Mouse (Mus musculus) layer of hippocampus, postnatal 14 days (tissue): Measurements from ENCODE around the gene Mapkap1. TPM values are rescaled to one million over a fixed set of nuclear protein-coding genes. Genes with fewer than 3 reads are reported as not detected.

Source experiments
- DNase-seq, 2 experiments: peaks; one replicate each; pipeline ENCODE4 v3.0.0; 2021 to 2022; ENCODE audit warnings: low spot score in 2 of 2, mixed read lengths in 1 of 2
- long read RNA-seq, 2 experiments: library from polyadenylated mRNA; stranded (forward); transcript quantifications; one replicate each; pipeline ENCODE4 v2.0.0; 2021
- total RNA-seq, 2 experiments: library from RNA; stranded (reverse); gene quantifications; 2 replicates each; pipeline ENCODE4 v1.2.3; 2021

The Mapkap1 gene
- 10 to 100 TPM; 65.2 to 76.9 TPM for total RNA-seq
- long read RNA-seq, experiment 1, transcript Mapkap1-204 (11 exons, 1,630 nt) = minor isoform, 5 of 89 reads
- long read RNA-seq, experiment 1, transcript Mapkap1-209 (12 exons, 3,111 nt) = major isoform, 28 of 89 reads
- long read RNA-seq, experiment 1, partial matches to known transcripts = 1 of 89 reads
- long read RNA-seq, experiment 1, other reads (novel, unspliced or antisense) = 55 of 89 reads
- long read RNA-seq, experiment 2, transcript Mapkap1-209 (12 exons, 3,111 nt) = major isoform, 42 of 103 reads
- long read RNA-seq, experiment 2, partial matches to known transcripts = 2 of 103 reads
- long read RNA-seq, experiment 2, other reads (novel, unspliced or antisense) = 56 of 103 reads

DNA sequence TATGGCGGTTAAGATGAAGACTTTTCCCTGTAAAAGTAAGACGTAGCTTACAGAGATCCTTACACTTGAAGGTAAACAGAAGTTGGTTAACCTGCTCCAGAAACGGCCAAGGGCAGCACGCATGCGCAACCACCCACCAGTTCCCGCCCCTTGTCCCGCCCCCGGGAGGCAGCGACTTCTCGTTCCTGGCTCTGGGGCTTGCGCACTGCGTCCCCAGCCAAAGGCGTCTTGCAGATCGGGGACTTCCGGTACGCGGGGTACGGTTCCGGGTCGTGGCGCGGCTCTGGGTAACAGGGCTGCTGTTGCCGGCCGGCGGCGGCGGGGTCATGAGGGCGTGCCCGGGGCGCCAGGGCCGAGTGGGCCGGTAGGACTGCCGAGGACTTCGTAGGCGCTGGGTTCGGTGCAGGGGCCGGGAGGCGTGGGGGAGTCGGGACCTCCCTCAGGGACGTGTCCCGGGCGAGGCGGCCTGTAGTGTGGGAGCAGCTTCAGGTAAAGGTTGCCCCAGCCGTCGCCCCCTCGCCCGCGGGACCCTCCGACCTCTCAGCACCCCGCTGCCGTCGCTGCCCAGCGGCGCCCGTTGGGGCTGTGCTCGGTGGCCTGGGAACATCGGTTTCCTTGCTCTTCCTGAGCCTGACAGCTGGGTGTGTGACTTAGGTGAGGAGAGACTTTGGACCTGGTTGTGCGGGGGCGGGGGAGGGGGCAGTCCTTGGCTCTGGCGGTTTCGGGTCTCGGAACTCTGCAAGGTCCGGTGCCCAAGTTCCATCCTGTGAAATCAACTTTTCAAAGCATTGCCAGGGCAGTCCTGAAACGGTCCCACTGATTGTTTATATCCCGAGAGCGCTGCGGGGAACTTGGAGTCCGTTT is at the start of gene Mapkap1:
Mapkap1 (plus strand) TSS at position 171 of the 864 bp plus-strand sequence.
- DNase-seq = peak; percentile 90 to 97

DNA sequence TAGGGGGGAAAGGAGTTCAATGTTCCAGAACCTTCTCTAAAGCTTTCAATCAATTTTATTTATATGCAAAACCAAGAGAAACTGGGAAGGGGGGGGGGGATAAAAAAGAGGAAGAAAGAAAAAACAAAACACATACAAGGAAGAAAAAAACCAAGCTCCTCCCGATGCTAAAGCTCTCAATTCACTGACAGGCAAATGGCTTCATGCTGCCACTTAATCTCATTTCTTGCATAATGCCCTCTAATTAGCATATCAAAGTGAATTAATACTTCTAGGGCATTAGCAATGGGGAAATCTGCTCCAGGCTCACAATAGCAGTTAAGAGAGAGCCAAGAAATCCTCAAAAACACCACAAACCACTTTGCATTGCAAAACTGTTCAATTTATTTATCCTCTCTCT is 42.9 kb upstream of the Mapkap1 start:
- DNase-seq = no peak

DNA sequence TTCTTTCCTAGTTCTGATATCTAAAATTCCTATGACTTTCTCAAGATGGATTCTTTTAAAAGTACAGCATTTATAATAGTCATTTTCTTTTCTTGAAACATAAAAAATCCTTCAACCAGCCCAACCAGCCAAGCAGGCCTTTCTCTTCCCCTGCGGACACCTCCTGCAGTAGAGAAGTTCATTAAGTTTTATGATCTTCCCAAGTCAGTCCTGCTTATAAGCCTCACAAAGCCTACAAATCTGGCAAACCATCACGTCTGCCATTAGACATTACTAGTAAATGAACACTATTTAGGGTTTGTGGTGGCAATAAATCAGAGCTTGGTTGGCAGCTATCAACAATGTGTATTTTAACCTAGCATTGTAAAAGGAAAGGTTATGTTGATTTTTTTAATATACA is 39.5 kb upstream of the Mapkap1 start:
- no peak for DNase-seq

DNA sequence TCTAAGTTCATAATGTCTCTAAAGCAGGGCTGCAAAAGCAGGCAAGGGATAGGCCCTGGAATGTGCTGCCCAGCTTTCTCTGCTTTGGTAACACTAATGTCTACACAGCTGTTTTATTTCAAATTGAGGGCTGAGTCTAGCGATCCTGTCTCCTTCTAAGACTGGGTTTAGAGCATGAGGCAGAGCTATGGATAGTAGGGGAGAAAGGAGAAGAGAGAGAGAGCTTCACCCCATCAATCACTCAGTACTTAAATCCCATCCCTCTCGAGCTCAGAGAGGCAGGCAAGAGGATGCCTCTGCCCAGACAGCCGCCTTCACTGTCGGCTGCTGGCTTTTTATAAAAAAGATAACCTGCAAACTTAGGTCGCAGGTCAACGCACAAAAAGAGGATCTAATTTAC is 38.2 kb upstream of the Mapkap1 start:
- DNase-seq = no peak

DNA sequence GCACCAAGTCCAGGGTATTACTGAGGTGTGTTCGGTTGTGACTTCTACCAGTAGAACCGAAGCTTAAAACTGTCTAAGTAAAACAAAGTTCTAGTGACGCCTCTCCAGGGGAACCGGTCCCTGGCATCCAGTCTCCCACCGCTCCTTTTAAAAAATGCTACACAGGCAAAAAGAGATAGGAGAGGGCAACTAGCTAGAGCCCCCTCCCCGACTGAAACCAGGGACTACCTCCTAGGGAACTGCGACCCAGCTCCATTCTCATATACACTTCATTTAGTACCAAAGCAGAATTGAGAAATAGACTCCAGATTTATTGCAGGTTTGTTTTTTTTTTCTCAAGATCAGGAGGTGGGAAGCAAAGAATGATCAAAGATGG is 36.2 kb upstream of the Mapkap1 start:
- DNase-seq = no peak

DNA sequence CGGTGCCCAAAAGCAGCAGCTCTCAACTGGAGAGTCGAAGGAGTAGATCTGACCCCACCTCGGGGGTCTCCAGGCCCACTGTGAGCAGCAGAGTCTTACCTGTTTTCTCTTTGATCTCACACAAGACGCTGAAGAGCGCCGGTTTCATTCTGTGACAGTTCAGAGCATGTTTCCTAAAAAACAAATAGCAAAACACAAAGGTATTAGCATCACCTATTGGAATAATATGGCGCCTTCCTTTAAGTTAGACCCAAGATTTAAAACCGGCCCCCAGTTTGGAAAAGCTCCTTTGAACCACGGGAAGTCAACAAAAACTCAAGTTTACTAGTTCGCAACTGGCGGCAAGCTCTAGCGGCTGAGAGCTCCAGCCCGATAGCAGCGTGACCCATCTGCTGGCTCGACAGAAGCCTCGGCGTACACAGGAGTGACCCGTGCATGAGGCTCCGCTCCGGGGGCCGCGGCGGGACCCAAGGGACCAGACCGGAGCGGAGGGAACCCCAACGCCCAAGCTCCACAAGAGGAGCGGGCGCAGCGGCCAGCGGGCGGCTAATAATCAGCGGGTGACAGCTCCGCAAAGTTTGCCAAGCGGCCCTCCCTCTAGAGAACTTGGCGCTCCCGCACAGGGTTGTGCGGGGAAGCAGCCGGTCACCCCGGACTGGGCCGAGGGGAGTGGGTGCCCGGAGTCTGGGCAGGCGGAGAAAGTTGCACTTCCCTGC is 35.7 kb upstream of the Mapkap1 start:
- no peak for DNase-seq

DNA sequence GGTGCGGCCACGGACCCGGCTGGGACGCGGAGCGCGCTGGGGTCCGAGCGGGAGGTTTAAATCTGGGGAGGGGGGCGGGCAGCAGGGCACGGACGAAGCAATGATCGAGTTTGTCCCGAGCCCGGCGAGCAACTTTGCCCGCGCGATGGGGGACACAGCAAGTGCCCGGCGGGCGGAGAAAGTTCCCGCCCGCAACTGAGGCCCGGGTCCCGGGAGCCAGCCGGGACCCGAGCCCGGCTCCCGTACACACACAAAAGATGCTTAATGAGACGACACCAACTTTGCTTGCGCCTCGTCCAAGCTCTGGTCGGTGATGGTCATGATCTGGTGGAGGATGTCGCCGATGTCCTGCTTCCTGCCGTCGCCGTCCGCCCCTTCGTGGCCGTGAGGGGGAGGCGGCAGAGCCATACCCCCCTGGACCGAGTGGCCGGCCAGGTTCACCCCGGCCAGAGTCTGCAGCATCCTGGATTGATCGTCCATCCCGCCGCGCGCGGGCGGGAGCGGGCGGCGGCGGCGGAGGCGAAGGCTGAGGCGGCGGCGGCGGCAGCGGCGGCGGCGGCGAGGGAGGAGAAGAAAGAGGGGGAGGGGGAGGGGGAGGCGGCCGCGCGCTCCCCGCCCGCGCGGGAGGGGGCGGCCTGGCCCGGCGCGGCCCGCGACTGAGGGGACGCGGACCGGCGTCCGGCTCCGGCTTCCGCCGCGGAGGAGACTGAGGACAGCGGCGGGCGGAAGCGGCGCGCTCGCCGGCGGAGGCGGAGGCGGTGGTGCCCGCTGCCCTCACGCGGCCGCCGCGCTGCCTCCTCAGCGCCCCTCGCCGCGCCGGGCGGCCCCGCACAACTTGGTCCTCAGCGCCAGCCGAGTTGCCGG is 34.9 kb upstream of the Mapkap1 start:
- peak in 1 of 2 experiments; percentile 26 for DNase-seq

DNA sequence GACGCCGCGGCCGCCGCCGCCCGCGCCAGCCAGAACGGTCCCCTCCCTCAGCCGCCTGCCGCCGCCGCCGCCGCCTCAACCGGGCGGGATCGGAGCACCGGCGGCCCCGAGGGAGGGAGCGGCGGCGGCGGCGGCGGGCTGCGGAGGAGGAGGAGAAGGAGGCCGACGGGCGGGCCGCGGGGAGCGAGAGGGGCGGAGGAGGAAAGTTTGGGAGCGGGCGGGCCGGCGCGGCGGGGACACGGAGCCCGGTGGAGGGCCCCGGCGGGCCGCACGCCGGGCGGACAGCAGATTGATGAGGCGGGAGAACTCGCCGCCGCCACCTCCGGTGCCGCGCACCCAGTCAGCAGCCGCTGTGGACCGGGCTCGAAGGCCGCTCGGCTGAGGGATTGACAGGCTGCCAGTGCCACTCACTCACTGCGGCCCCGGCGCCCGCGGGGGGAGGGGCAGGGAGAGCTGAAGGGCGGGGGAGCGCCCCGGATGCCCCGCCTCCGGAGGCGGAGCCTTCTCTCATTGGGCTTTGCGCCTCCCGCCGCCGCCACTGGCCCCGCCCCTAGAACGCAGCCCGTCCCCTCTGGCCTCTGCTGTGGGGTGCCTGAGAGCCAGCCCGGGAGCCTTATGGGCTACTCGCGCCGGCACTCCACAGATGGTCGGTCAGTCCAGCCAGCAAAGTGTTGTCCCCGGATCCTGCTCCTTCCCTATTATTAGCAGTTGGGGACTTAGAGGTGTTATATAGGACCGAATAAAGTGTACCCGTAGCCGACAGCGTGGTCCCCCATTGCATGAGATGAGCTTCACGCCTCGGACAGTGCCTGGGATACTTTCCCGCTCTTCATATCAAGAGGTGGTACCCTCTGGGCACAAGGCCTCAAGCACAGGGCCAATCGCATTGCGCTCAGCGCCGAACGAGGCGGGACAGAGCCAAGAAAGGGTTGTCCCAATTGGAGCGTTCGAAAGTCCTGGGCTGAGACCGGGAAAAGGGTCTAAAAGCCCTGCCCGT is 34.0 kb upstream of the Mapkap1 start, which contains the start of gene Pbx3:
Pbx3 (minus strand) TSS at position 838 of the 997 bp plus-strand sequence.
- DNase-seq = peak; percentile 87 to 92

DNA sequence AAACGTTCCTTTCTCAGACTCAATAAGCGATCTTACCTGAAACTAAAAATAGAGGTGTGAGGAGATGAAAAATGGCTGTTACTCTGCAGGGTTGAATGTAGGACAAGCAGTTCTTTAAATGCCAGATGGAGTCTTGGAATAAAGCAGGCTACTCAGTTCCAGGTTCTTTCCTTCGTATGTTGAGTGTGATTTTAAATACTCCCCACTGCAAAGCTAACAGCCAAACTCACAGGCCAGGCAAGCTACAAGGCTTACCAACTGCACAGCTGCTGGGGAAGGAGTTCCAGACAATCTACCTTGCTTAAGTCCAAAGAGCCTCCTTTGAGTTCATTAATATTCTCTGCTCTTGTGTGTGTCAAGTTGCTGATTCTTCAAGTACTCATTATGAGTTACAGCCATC is 32.7 kb upstream of the Mapkap1 start:
- no peak for DNase-seq

DNA sequence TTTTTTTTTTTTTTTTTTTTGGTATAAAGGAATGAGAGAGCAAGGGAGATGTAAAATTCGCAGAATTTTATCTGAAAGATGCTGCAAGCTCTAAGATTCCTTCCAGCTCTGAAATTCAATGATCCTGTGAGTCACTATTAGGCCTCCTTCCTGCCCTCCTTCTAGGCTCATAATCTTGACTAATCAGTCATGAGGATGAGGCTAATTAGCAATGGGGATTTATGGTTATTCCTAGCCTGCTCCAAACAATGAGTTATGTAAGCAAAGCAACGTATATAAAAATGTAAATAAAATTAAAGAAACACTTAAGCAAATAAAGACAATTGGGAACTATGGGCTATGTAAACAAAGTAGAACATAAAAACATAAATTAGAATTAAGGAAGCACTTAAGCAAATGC is 32.2 kb upstream of the Mapkap1 start:
- DNase-seq = no peak

DNA sequence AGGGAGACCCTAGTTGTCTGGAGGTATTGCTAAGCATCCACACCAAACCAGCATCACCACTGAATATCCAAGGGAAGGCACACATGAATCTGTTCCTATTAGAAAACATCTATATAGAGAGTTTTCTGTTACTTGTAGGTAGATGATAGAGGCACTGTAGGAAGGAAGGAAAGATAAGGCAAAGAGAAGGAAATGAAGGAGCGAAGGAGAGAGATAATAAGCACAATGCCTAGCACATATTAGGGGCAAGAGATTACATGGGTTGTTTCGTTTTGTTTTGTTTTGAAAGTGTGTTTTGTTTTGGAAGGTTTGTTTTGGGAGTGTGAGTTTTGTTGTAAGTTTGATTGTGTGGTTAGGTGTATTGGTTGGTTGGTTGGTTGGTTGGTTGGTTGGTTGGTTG is 27.6 kb upstream of the Mapkap1 start:
- DNase-seq = no peak

DNA sequence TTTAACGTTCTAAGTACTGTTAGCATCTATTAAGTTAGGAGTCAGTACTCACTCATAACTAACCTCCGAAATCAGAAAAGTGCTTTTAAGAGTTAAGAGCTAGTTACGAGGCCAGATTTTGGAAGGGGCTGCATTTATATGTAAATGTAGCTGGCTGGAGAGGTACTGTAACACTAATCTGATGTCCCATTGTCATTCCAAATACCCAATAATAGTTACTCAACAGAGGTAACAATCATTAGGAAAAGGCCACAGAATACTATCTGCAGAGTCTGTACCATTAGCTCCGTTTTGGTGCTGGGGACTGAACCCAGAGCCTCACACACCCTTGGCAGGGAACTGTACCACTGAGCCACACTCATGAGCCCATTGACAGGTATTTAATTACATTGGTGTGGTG is 7.0 kb upstream of the Mapkap1 start:
- DNase-seq = no peak

DNA sequence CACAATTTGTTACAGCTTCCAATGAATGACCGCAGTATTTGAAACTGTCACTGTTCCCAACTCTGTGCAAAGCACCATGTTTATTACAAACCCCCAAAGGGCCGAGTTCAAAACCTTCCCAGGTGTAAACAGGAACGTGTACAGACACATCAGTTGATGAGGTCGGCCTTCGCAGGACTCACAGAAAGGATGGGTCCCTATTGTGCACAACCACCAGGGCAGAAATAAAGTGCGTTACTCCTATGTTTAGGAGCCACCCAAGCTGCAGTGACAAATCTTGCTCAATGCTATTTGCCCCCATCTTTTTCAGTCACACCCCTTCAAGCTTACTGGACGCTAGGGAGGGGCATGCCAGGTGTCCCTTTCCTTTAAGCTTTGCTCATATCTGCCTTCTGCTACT is 1.0 kb downstream of the Mapkap1 start:
- no peak for DNase-seq

DNA sequence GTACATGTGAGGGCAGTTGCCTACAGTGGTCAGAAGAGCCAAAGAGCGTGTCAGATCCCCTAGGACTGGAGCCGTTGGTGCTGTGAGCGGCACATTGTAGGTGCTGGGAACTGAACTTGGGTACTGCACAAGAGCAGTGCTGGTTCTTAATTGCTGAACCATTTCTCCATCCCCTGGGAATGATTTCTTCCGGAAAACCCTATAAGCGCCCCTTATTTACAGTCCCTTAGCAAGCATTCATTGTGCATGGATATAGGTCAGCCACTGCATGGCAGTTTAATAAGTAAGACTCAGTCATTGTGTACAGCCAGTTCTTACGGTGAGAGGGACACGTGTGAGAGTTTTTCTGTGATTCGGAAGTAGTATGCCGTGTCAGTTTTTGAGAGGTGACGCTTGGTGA is 1.8 kb downstream of the Mapkap1 start:
- DNase-seq = no peak

DNA sequence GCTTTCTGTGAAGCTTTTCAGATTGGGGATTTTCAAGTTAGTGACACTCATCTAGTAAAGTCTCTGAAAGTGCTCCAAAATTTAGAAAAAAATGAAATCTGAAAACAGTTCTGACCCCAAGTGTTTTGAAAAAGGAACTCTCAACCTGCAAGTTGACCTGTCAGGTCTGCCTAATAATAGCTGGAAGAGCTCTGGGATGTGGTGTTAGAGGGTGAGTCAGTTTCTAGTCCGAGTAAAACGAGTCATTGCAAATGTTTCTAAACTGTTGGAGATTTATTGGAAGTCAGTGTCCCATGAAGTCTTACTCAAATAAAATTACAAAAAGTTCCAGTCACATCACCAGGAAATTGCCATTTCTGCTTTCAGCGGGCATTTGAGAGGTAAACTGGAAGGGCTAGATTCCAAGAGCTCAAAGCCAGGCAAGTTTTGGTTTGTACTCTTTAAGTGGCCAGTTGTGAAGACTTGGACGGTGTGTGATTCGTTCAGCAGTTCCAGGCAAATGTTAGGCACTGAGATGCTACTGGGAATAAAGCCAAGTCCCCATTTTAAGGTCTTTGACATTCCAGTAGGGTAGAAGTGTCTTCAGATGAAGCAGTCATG is 3.3 kb downstream of the Mapkap1 start:
- no peak for DNase-seq

DNA sequence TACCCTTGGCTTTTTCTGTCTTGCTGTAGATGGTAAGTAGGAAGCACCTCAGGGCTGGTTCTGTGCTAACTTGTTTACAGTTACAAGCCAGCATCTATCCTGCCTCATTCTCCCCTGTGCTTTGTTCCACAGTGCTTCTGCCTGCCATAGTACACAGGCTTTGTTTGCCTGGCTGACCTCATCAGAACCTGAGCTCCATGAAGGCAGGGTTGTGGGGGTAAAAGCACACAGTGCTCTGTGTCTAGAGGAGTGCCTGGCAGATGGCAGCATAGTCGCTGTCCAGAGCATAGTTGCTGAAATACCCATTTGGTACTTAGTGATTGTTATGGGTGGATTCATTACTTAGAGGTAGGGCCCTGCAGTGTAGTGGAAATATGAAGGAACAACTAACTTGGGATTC is 13.7 kb downstream of the Mapkap1 start:
- no peak for DNase-seq

DNA sequence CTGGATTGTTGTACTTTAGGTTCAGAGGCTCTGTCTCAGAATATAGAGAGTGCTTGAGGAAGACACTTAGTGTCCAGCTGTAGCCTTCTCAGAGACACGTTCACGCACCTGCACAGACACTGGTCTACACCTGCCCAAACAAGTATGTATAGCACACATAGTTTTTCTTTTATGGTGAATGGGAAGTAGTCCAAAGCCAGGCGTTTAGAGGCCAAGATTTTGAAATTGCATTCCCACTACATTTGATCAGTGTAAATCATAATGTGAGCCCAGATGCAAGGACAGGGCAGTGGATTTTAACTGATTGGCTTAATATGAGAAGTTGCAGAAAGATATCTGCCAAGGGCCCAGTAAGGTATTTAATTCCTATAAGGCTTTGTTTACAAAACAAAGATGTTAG is 17.6 kb downstream of the Mapkap1 start:
- DNase-seq = no peak

DNA sequence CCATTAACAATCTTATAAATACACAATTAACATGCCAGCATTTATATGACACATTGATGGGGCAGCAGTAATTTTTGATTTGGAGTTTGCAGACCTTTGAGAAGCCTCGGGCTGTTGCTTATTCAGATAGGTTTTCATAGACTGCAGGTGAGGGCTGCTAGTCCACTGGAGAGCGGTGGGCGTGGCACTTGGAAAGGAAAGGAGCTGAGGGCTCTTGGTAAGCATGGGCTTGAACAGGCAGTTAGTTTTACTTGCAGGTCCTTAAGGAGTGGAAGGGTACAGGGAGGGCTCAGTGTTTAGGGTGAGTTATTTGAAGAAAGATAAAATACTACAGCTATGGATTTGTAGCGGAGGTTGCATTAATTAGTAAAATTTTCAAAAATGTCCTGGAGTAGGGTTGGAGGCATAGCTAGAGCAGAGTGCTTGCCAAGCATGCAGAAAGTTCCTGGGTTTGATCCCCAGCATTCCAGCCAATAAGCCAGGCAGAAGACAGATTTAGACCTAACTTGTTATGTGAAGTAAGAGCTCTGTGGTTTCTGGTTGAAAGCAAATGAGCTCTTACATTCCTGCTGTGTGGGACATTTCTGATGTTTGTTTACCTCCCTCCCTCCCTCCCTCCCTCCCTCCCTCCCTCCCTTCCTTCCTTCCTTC is 19.1 kb downstream of the Mapkap1 start:
- DNase-seq = no peak

DNA sequence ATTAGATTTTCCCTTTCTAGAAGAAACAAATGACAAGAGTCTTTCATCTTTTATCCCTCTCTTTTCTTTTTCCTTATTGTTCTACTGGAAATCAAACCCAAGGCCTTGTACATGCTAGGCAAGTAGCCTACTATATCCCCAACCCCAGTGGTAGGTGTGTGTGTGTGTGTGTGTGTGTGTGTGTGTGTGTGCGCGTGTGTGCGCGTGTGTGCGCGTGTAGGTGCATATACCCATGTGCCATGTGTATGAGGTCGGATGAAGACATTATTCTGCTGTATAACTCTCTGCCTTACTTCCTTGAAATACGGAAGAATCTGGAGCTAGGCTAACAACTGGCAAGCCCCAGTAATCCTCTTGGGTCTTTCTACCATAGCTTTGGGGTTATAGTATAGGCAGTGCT is 24.1 kb downstream of the Mapkap1 start:
- no peak for DNase-seq
